In the genomic region with DNA sequence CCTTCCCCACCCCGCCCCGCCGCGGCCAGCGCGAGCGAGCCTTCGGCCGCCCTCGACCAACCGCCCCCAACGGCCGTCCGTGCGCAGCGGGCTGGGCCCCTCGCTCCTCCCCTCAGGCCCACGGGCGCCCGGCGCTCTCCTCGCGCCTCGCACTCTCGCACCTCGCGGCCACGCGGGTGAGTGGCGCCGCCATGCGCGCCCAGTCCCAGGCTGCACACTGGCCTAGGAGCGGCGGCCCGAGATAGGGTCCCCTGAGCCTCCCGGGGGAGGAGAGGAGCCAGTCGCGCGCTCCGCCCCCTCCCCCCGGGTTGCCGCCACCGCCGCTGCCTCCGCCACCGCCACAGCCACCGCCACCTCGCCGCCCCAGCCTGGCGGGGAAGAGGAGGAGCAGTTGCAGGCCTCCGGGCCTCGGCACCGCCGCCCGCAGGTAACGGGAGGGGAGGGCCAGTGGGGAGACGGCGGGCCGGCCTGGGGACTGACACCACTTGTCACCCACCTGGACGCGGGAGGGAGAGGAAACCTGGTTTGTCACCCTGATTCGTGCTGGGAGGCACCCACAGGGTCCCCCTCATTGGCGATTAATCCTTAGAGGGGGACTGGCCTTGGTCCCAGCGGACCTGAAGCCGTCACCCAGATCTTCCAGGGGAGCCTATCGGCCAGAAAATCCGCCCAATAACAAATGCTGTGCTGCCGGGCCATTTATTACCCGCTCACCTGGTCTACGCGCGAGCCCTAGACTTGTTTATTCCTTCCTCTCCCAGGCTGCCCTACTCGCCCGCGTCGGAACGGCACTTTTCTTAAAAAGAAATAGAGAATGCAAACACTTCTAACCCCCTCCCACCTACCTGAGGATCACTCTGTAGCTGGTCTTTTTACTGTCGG, we compare ENCODE assay signal across 8 mouse cellular contexts. TPM values are rescaled to one million over a fixed set of nuclear protein-coding genes. Genes with fewer than 3 reads are reported as not detected.
A peak's percentile ranks its signal among the peaks of the same experiment; 100 is the strongest.
DNase-seq lines count a peak whose midpoint lies in the region; ATAC-seq lines count a peak whose summit lies in the region.

TSS of gene Zbtb44 (plus strand) at position 113 of the 882 bp plus-strand sequence.

- no peaks in the 10 kb centered on the region for H3K27me3 ChIP-seq in liver, embryonic 13.5 days
- H3K27me3 ChIP-seq in neural tube, embryonic 13.5 days = no peaks in the 10 kb centered on the region

- 0 out of 2 replicates have a peak, but pooled peaks cover 11% of the 10 kb centered on the region for H3K36me3 ChIP-seq in liver, embryonic 13.5 days
- H3K36me3 ChIP-seq in neural tube, embryonic 13.5 days = peaks cover 7% of the 10 kb centered on the region; the same call in 1 of the 2 replicates

- H3K9ac ChIP-seq in liver, embryonic 13.5 days = peak within 1 kb of the TSS; percentile 90
- H3K9ac ChIP-seq in neural tube, embryonic 13.5 days = peak within 1 kb of the TSS; percentile 92

- intact Hi-C loops in gastrocnemius, postnatal 36 days (cut with DNase I) = no loop called here

- peaks cover 22% of the 10 kb centered on the region for H3K4me1 ChIP-seq in liver, embryonic 13.5 days (replicated peaks)
- H3K4me1 ChIP-seq in neural tube, embryonic 13.5 days (replicated peaks) = peaks cover 22% of the 10 kb centered on the region

- DNase-seq in B cell, adult 2 months = peak; percentile 75 to 79
- peak; percentile 79 for DNase-seq in R1 (ENCODE audit: low read depth, low spot score)
- DNase-seq in embryo, embryonic 11 days = peak; percentile 60
- DNase-seq in gastrocnemius, postnatal 36 days = peak; percentile 52 to 78
- peak; percentile 62 for DNase-seq in kidney, adult 9 months
- peak; percentile 71 for DNase-seq in liver, embryonic 13.5 days
- DNase-seq in thymus, postnatal 36 days = peak; percentile 80 to 85

- peak within 1 kb of the TSS; percentile 97 for H3K27ac ChIP-seq in liver, embryonic 13.5 days
- H3K27ac ChIP-seq in neural tube, embryonic 13.5 days (replicated peaks) = peak within 1 kb of the TSS; percentile 99

- peak; percentile 87 for ATAC-seq in liver, embryonic 13.5 days (ENCODE audit: low read depth)
- peak; percentile 93 for ATAC-seq in neural tube, embryonic 13.5 days (ENCODE audit: low read depth)

- peak within 1 kb of the TSS; percentile 86 for H3K4me2 ChIP-seq in liver, embryonic 13.5 days
- peak within 1 kb of the TSS; percentile 89 for H3K4me2 ChIP-seq in neural tube, embryonic 13.5 days

- under 1% methylated on average over 72 of the region's 79 CpGs for WGBS in liver, embryonic 13.5 days (ENCODE audit: insufficient replicate concordance)
- whole genome bisulfite sequencing in neural tube, embryonic 13.5 days = under 1% methylated on average over 63 of the region's 79 CpGs

- peak within 1 kb of the TSS; percentile 92 for H3K4me3 ChIP-seq in liver, embryonic 13.5 days (replicated peaks)
- H3K4me3 ChIP-seq in neural tube, embryonic 13.5 days = peak within 1 kb of the TSS; percentile 93

- no peaks in the 10 kb centered on the region for H3K9me3 ChIP-seq in liver, embryonic 13.5 days (replicated peaks)
- no peaks in the 10 kb centered on the region for H3K9me3 ChIP-seq in neural tube, embryonic 13.5 days

RNA-seq across cellular contexts. Expression of gene Zbtb44, which starts in this region (rescaled TPM):
- total RNA-seq in gastrocnemius, postnatal 36 days (2021) = 10 to 100 TPM; 55.5 to 61.7 TPM
- polyA plus RNA-seq in liver, embryonic 13.5 days (2015; fragmentation: Nextera tagmentation; extraction: Ambion mirVana) = 6.0 and 6.7 TPM in 2 replicates
- 3.9 and 4.7 TPM in 2 replicates for polyA plus RNA-seq in neural tube, embryonic 13.5 days (2015; fragmentation: Nextera tagmentation; extraction: Ambion mirVana)

Comparison
In these comparisons a context has a peak if more than half of its experiments do, and no peak if none do; other contexts are left out.
1. Peak in every context shown above with its lines: DNase-seq, ATAC-seq, H3K4me3 ChIP-seq and H3K27ac ChIP-seq.